Mouse (Mus musculus): ENCODE measurements around the gene Hbb-bh2.
"Not testable (repeated sequence)": the region's sequence is repeated elsewhere in the genome, so short reads cannot be mapped to it uniquely, and the experiment has no call there.

DNA sequence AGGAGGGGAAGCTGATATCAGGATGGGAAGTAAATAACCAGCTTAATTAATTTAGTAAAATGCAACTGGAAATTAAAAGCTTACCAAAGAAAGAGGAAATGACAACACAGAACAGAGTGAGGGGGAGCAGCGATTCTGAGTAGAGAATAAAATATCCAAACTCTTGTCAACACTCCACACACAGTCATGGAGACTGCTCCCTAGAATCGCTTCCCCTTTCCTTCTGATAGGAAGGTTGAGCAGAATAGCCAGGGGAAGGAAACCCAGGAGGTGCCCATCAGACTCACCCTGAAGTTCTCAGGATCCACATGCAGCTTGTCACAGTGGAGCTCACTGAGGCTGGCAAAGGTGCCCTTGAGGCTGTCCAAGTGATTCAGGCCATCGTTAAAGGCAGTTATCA lies 27.2 kb downstream of the Hbb-bh2 start:
- not testable (repeated sequence) for TF ChIP-seq CTCF (conservative IDR thresholded peaks at IDR 0.05; ENCODE audit: low read length); POU5F1 (IDR thresholded peaks at IDR 0.05; ENCODE audit: borderline replicate concordance, low read length)
